Mouse (Mus musculus): ENCODE data around the gene Rad9b. TPM values are rescaled to one million over a fixed set of nuclear protein-coding genes. Genes with fewer than 3 reads are reported as not detected.

Rad9b gene
- polyA plus RNA-seq, 1 experiment from 2014 or later = 6.9 TPM

DNA sequence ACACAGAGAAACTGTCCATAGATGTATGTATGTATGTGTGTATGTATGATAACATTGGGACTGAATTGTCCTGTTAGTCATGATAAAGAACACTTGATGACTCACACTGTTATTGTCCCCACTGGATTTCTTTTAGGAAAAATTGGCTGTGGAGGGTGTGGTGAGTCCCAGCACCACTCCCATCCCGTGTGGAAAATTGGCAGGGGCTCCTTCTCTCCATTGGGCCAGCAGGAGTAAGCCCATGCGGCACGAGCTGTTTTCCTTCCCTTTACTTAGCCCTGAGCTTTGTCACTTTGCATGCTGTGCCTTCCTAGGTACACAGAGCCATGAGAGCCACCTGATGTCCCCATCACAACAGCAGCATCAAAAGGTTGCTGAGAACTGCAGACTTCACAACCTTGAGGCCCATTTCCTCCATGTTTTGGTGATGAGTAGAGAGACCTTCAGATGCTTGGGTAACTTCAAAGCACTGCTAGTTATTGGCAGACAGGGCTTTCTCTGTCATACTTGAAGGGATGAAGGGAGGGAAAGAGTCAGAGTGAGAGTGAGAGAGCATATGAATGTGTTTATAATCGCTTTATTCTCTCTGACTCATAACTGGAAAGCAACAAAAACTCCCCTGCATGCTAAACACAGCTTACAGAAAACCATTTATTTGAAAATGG, 65.8 kb downstream of the Rad9b start:
- 65% methylated on average over 4 of the region's 4 CpGs for WGBS

DNA sequence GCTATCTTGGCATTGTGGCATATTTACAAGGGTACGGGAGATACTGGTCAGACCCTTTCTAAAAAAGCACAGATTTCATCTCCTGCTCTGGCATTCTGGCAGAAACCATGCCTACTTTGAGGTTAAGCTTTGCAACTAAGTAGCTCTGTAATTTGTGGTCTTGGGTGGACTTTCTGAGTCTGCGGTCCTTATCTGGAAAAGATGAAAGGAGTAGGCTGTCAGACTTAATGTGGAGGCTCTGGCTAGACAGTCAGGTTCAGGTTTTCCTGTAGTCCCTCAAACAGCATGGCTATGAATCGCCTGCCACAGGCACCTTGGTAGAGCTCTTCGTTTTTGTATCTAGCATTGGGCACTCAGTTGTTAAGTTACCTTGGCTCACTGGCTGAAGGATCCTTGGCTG, 67.0 kb downstream of the Rad9b start:
- Histone ChIP-seq H3K9ac (replicated peaks; ENCODE audit: low read depth) (no peak overlapping the region), H3K27me3 (replicated peaks; ENCODE audit: insufficient read depth, low read length) (no peaks in the 10 kb centered on the region), H3K27ac (ENCODE audit: low read length) (no peak overlapping the region), H3K9me3 (ENCODE audit: low read length) (no peaks in the 10 kb centered on the region), H3K4me2 (replicated peaks; ENCODE audit: low read depth, low read length) (no peak overlapping the region), H3K4me3 (ENCODE audit: low read depth, low read length) (no peak overlapping the region), H3K4me1 (ENCODE audit: insufficient read depth, low read depth, low read length) (peaks cover 15% of the 10 kb centered on the region), H3K36me3 (ENCODE audit: insufficient read depth, low read length) (no peaks in the 10 kb centered on the region)
- TF ChIP-seq CTCF (IDR thresholded peaks at IDR 0.05) = no peak
- no peak for TF ChIP-seq EP300 (IDR thresholded peaks at IDR 0.05)
- DNase-seq (ENCODE audit: low spot score) (no peak), ATAC-seq (no peak)
- 84% methylated on average over 4 of the region's 4 CpGs for WGBS

More for the DNA sequence above, 65.8 kb downstream of the Rad9b start:
- no peak overlapping the region for H3K9ac ChIP-seq (replicated peaks; ENCODE audit: low read depth)
- H3K4me1 ChIP-seq (ENCODE audit: insufficient read depth, low read depth, low read length) = peaks cover 15% of the 10 kb centered on the region
- H3K4me2 ChIP-seq (replicated peaks; ENCODE audit: low read depth, low read length) = no peak overlapping the region
- ATAC-seq = peak; percentile 11; the same call in 1 of the 2 replicates
- DNase-seq (ENCODE audit: low spot score) = peak; percentile 20
- peak overlapping the region; percentile 52; the same call in 1 of the 2 replicates for H3K27ac ChIP-seq (ENCODE audit: low read length)
- no peaks in the 10 kb centered on the region for H3K9me3 ChIP-seq (ENCODE audit: low read length)
- TF ChIP-seq EP300 (IDR thresholded peaks at IDR 0.05) (peak; percentile 38; the same call in 1 of the 2 replicates), CTCF (IDR thresholded peaks at IDR 0.05) (no peak)
- no peaks in the 10 kb centered on the region for H3K36me3 ChIP-seq (ENCODE audit: insufficient read depth, low read length)
- no peak overlapping the region for H3K4me3 ChIP-seq (ENCODE audit: low read depth, low read length)
- no peaks in the 10 kb centered on the region for H3K27me3 ChIP-seq (replicated peaks; ENCODE audit: insufficient read depth, low read length)

DNA sequence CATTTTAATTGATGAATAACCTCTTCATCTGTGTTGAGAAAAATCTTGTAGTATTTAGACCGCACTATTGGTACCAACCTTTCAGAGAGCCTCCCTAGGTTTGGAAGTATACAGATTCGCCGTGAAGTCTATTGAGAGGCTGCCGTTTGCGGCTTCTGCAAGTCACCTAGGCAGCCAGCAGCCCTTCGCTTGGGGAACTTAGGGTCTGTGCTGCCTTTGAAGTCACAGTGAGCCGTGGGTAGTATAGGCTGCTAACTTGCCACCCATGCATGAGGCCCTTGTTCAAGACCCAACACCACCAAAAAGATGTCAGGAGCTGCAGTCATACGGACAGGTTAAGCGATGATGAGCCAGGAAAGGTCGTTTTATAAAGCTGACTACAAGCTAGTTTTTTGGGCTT, 67.8 kb downstream of the Rad9b start:
- DNase-seq (ENCODE audit: low spot score) = no peak
- peaks cover 12% of the 10 kb centered on the region; the same call in 1 of the 2 replicates for H3K4me1 ChIP-seq (ENCODE audit: insufficient read depth, low read depth, low read length)
- no peak for ATAC-seq
- 79% methylated on average over 10 of the region's 10 CpGs for WGBS
- no peak for TF ChIP-seq CTCF (IDR thresholded peaks at IDR 0.05)
- no peak for TF ChIP-seq EP300 (IDR thresholded peaks at IDR 0.05)
- no peaks in the 10 kb centered on the region for H3K9me3 ChIP-seq (ENCODE audit: low read length)
- H3K4me2 ChIP-seq (replicated peaks; ENCODE audit: low read depth, low read length) = peak overlapping the region; percentile 95
- H3K9ac ChIP-seq (replicated peaks; ENCODE audit: low read depth) = no peak overlapping the region
- H3K27ac ChIP-seq (ENCODE audit: low read length) = no peak overlapping the region
- H3K27me3 ChIP-seq (replicated peaks; ENCODE audit: insufficient read depth, low read length) = no peaks in the 10 kb centered on the region
- no peak overlapping the region for H3K4me3 ChIP-seq (ENCODE audit: low read depth, low read length)
- H3K36me3 ChIP-seq (ENCODE audit: insufficient read depth, low read length) = no peaks in the 10 kb centered on the region

DNA sequence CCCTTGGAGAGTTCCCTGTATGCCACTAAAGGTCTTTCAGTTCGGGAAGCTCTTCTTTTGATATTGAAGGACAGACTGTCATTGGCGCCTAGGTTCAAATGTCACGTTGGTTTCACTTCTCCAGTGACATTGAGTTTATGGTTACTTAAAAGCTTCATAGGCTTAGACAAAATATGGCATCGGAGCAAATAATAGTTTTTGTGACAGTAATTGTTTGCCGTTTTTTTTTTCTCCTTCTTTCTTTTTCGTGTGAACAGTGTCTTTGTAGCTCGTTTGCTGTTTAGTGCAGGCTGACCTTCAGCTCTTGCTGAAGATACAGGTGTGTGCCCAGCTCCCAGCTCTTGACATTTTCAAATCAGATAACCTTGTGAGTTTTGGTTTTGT, 68.3 kb downstream of the Rad9b start:
- TF ChIP-seq CTCF (IDR thresholded peaks at IDR 0.05) (no peak), EP300 (IDR thresholded peaks at IDR 0.05) (no peak)
- 49% methylated on average over 7 of the region's 7 CpGs for WGBS

DNA sequence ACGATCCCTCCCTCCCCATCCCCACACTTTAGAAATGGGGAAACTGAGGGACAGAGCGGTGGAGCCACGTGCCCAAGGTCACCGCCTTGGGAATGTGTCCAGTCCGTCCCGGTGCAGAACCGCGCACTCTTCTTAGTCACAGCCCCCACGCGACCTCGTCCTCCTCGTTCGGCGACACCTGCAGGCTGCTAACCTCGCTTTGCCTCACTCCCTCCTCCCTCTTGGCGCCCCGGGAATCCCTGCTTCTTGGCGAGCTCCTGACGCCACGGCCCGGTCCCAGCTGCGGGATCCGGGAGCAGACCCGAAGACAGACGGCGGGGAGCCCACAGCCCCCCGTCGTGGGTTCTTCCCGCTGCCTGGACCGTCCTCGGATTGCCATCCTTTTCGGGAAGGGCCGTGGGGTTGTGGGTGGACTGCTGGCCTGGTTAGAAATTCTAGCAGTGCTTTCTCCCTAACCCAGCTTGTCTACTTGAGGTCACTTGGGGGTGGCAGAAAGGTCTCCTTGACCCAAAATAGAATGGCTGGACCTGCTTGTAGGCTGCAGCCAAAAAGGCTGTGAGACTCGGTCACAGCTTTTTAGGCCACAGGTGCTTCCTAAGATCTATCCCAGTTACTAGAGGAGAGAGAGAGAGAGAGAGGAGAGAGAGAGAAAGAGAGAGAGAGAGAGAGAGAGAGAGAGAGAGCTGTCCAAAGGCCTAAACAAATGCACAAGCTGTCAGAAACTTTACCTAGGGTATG, 68.8 kb downstream of the Rad9b start:
- WGBS = 2% methylated on average over 33 of the region's 34 CpGs
- Histone ChIP-seq H3K27me3 (replicated peaks; ENCODE audit: insufficient read depth, low read length) (no peaks in the 10 kb centered on the region), H3K4me3 (ENCODE audit: low read depth, low read length) (peak overlapping the region; percentile 97), H3K36me3 (ENCODE audit: insufficient read depth, low read length) (no peaks in the 10 kb centered on the region), H3K4me2 (replicated peaks; ENCODE audit: low read depth, low read length) (peak overlapping the region; percentile 95), H3K9me3 (ENCODE audit: low read length) (no peaks in the 10 kb centered on the region), H3K4me1 (ENCODE audit: insufficient read depth, low read depth, low read length) (peaks cover 22% of the 10 kb centered on the region; the same call in 1 of the 2 replicates), H3K9ac (replicated peaks; ENCODE audit: low read depth) (peak overlapping the region; percentile 89), H3K27ac (ENCODE audit: low read length) (peak overlapping the region; percentile 82)
- DNase-seq (ENCODE audit: low spot score) (peak; percentile 55), ATAC-seq (no peak)
- TF ChIP-seq EP300 (IDR thresholded peaks at IDR 0.05) (no peak), CTCF (IDR thresholded peaks at IDR 0.05) (peak; percentile 41)

More for the DNA sequence above, 68.3 kb downstream of the Rad9b start:
- ATAC-seq (no peak), DNase-seq (ENCODE audit: low spot score) (no peak)
- H3K4me1 ChIP-seq (ENCODE audit: insufficient read depth, low read depth, low read length) = peaks cover 16% of the 10 kb centered on the region; the same call in 1 of the 2 replicates
- H3K4me3 ChIP-seq (ENCODE audit: low read depth, low read length) = peak overlapping the region; percentile 97
- peak overlapping the region; percentile 95 for H3K4me2 ChIP-seq (replicated peaks; ENCODE audit: low read depth, low read length)
- no peaks in the 10 kb centered on the region for H3K27me3 ChIP-seq (replicated peaks; ENCODE audit: insufficient read depth, low read length)
- H3K27ac ChIP-seq (ENCODE audit: low read length) = no peak overlapping the region
- no peaks in the 10 kb centered on the region for H3K9me3 ChIP-seq (ENCODE audit: low read length)
- no peaks in the 10 kb centered on the region for H3K36me3 ChIP-seq (ENCODE audit: insufficient read depth, low read length)
- H3K9ac ChIP-seq (replicated peaks; ENCODE audit: low read depth) = peak overlapping the region; percentile 89; the same call in 1 of the 2 replicates

Measured in lung, postnatal 0 days (tissue).